In genomic region chr2:57617258-57617657, GRCm38 (mm10) we compare ENCODE assay signal across 10 mouse cellular contexts.
DNase-seq lines count a peak whose midpoint lies in the region; ATAC-seq and TF ChIP-seq lines count a peak whose summit lies in the region.
"Had no signal": no experiment of that assay in that cellular context is flagged by ENCODE, and none has a peak within 500 bp of the region (broad histone marks: within the 10 kb centered on the region; RNA-seq: fewer than 3 reads in every experiment).

No protein-coding gene starts in this region.

- 82% methylated on average over 2 of the region's 2 CpGs for WGBS in heart, embryonic 10.5 days
- WGBS in lung, embryonic 15.5 days, result 90% methylated on average over 2 of the region's 2 CpGs
- WGBS in limb, embryonic 12.5 days, result 68% methylated on average over 2 of the region's 2 CpGs
- 78% methylated on average over 2 of the region's 2 CpGs for WGBS in stomach, embryonic 15.5 days
- 80% methylated on average over 2 of the region's 2 CpGs for WGBS in liver, postnatal 0 days (ENCODE audit: insufficient replicate concordance)

- no peak for ATAC-seq in lung, embryonic 15.5 days (ENCODE audit: borderline replicate concordance, extremely low read depth, low FRiP score, low TSS enrichment)
- no peak for ATAC-seq in limb, embryonic 12.5 days (ENCODE audit: insufficient number of reproducible peaks, insufficient read depth, low FRiP score, low TSS enrichment, low read depth)
- no peak for ATAC-seq in stomach, embryonic 15.5 days (ENCODE audit: insufficient read depth, low FRiP score, low read depth)
- no peak for ATAC-seq in liver, postnatal 0 days
- ATAC-seq: liver, embryonic 12.5 days had no signal

- TF ChIP-seq EP300 in liver, postnatal 0 days (IDR thresholded peaks at IDR 0.05; ENCODE audit: low read depth), result no peak

- H3K4me1 ChIP-seq in heart, embryonic 10.5 days, result no peaks in the 10 kb centered on the region
- H3K4me1 ChIP-seq in lung, embryonic 15.5 days, result no peaks in the 10 kb centered on the region
- H3K4me1 ChIP-seq in limb, embryonic 12.5 days (replicated peaks), result peaks cover 8% of the 10 kb centered on the region; the same call in 1 of the 2 replicates
- no peaks in the 10 kb centered on the region for H3K4me1 ChIP-seq in stomach, embryonic 15.5 days
- no peaks in the 10 kb centered on the region for H3K4me1 ChIP-seq in liver, postnatal 0 days (ENCODE audit: insufficient read depth)
- H3K4me1 ChIP-seq: liver, embryonic 12.5 days had no signal

- no peak overlapping the region for H3K9ac ChIP-seq in lung, embryonic 15.5 days
- no peak overlapping the region for H3K9ac ChIP-seq in limb, embryonic 12.5 days (replicated peaks)
- H3K9ac ChIP-seq in stomach, embryonic 15.5 days, result no peak overlapping the region
- no peak overlapping the region for H3K9ac ChIP-seq in liver, postnatal 0 days (replicated peaks)
- H3K9ac ChIP-seq: liver, embryonic 12.5 days had no signal

- no peak overlapping the region for H3K27ac ChIP-seq in heart, embryonic 10.5 days
- no peak overlapping the region for H3K27ac ChIP-seq in lung, embryonic 15.5 days
- no peak overlapping the region for H3K27ac ChIP-seq in limb, embryonic 12.5 days
- no peak overlapping the region for H3K27ac ChIP-seq in stomach, embryonic 15.5 days
- H3K27ac ChIP-seq in liver, postnatal 0 days (ENCODE audit: low read depth), result no peak overlapping the region
- H3K27ac ChIP-seq: liver, embryonic 12.5 days had no signal

- H3K4me3 ChIP-seq in heart, embryonic 10.5 days, result peak overlapping the region; percentile 61; the same call in 1 of the 2 replicates
- H3K4me3 ChIP-seq in lung, embryonic 15.5 days, result no peak overlapping the region
- no peak overlapping the region for H3K4me3 ChIP-seq in limb, embryonic 12.5 days (replicated peaks)
- no peak overlapping the region for H3K4me3 ChIP-seq in stomach, embryonic 15.5 days (replicated peaks)
- no peak overlapping the region for H3K4me3 ChIP-seq in liver, postnatal 0 days (ENCODE audit: low read depth, low read length)

- DNase-seq in heart, embryonic 10.5 days (ENCODE audit: low spot score), result no peak
- no peak for DNase-seq in heart, adult 9 months (ENCODE audit: low spot score in 2 of 2)
- DNase-seq in lung, postnatal 25 days (ENCODE audit: low spot score), result no peak
- no peak for DNase-seq in liver, postnatal 0 days
- DNase-seq in gastrocnemius, postnatal 4 days (ENCODE audit: low spot score in 2 of 2), result no peak
- DNase-seq: gastrocnemius, postnatal 14 days had no signal

- TF ChIP-seq CTCF in liver, postnatal 0 days (IDR thresholded peaks at IDR 0.05; ENCODE audit: low read depth), result no peak

- H3K4me2 ChIP-seq in lung, embryonic 15.5 days, result 0 out of 2 replicates have a peak overlapping the region, but pooled peaks have one; percentile 57
- H3K4me2 ChIP-seq in limb, embryonic 12.5 days, result peak overlapping the region; percentile 61
- H3K4me2 ChIP-seq in stomach, embryonic 15.5 days, result 0 out of 2 replicates have a peak overlapping the region, but pooled peaks have one; percentile 53
- no peak overlapping the region for H3K4me2 ChIP-seq in liver, postnatal 0 days (ENCODE audit: low read depth, low read length)

- no peaks in the 10 kb centered on the region for H3K9me3 ChIP-seq in heart, embryonic 10.5 days
- no peaks in the 10 kb centered on the region for H3K9me3 ChIP-seq in lung, embryonic 15.5 days
- no peaks in the 10 kb centered on the region for H3K9me3 ChIP-seq in limb, embryonic 12.5 days
- no peaks in the 10 kb centered on the region for H3K9me3 ChIP-seq in stomach, embryonic 15.5 days
- no peaks in the 10 kb centered on the region for H3K9me3 ChIP-seq in liver, postnatal 0 days (ENCODE audit: low read length)
- H3K9me3 ChIP-seq: liver, embryonic 12.5 days had no signal

- H3K27me3 ChIP-seq in heart, embryonic 10.5 days (ENCODE audit: insufficient read depth, poor library complexity, severe bottlenecking), result no peaks in the 10 kb centered on the region
- H3K27me3 ChIP-seq in lung, embryonic 15.5 days, result no peaks in the 10 kb centered on the region
- H3K27me3 ChIP-seq in limb, embryonic 12.5 days, result no peaks in the 10 kb centered on the region
- H3K27me3 ChIP-seq in stomach, embryonic 15.5 days (replicated peaks), result no peaks in the 10 kb centered on the region
- no peaks in the 10 kb centered on the region for H3K27me3 ChIP-seq in liver, postnatal 0 days (ENCODE audit: insufficient read depth, low read length)
- H3K27me3 ChIP-seq: liver, embryonic 12.5 days had no signal

- H3K36me3 ChIP-seq in heart, embryonic 10.5 days, result no peaks in the 10 kb centered on the region
- no peaks in the 10 kb centered on the region for H3K36me3 ChIP-seq in lung, embryonic 15.5 days
- H3K36me3 ChIP-seq in limb, embryonic 12.5 days, result no peaks in the 10 kb centered on the region
- H3K36me3 ChIP-seq in stomach, embryonic 15.5 days, result no peaks in the 10 kb centered on the region
- H3K36me3 ChIP-seq in liver, postnatal 0 days (replicated peaks; ENCODE audit: insufficient read depth, low read length), result no peaks in the 10 kb centered on the region
- H3K36me3 ChIP-seq: liver, embryonic 12.5 days had no signal
